Mouse (Mus musculus) heart, adult 2 months (tissue): ENCODE measurements at regions not wholly inside any gene's neighbourhood (a gene's known extent, or its start where the extent isn't known, plus 50 kb on each side); places are given as distances from the start of the nearest gene placed in this dataset.
A peak's percentile ranks its signal among the peaks of the same experiment; 100 is the strongest.

ENCODE experiments used
- CTCF ChIP-seq: fragments of 200-600 bp; IDR thresholded peaks from 2 replicates; pipeline ENCODE4 v1.8.1; 2022; ENCODE audit warnings: antibody characterized with exemption, mild to moderate bottlenecking, moderate library complexity
- EP300 ChIP-seq: fragments of 200-500 bp; IDR thresholded peaks from 2 replicates; pipeline ENCODE4 v1.6.1; 2011; ENCODE audit warnings: low read depth, low read length, control low read depth; ENCODE audit not compliant: insufficient read depth
- POLR2A ChIP-seq: fragments of 200-500 bp; IDR thresholded peaks from 2 replicates; pipeline ENCODE4 v1.6.1; 2011; ENCODE audit warnings: mild to moderate bottlenecking, low read depth, low read length, control low read depth; ENCODE audit not compliant: insufficient read depth

- TF ChIP-seq CTCF (peak; percentile 63), POLR2A (no peak), EP300 (no peak)
Observed at GRCm38 (mm10) chr6:48177936-48178335, 91.5 kb upstream of the Zfp746 start.
